Mouse (Mus musculus) CD4-positive helper T cell, adult 2 months (primary cell): ENCODE measurements around the gene Abcb8.

Experiments used
- DNase-seq: peaks from one replicate; pipeline ENCODE4 v3.0.0-alpha.2; 2012; ENCODE audit warnings: low read depth, missing footprints, low spot score

Abcb8 gene

GRCm38 (mm10) chr5:24393392-24393997 is at the start of gene Abcb8:
Gene Abcb8 (plus strand): TSS chr5:24393663.
- peak; percentile 88 for DNase-seq

GRCm38 (mm10) chr5:24343977-24344436 is 49.5 kb upstream of the Abcb8 start:
- no peak for DNase-seq

- DNase-seq, result peak; percentile 75
These were observed 48.9 kb upstream of the Abcb8 start for GRCm38 (mm10) chr5:24344477-24345051.

GRCm38 (mm10) chr5:24346313-24346712 is 47.1 kb upstream of the Abcb8 start:
- DNase-seq, result no peak

- DNase-seq, result no peak
These were observed 46.1 kb upstream of the Abcb8 start for GRCm38 (mm10) chr5:24347186-24347875.

GRCm38 (mm10) chr5:24348128-24348527 is 45.3 kb upstream of the Abcb8 start:
- DNase-seq, result peak; percentile 92

GRCm38 (mm10) chr5:24348546-24348945 is 44.9 kb upstream of the Abcb8 start:
- DNase-seq, result no peak

GRCm38 (mm10) chr5:24350073-24350472 is 43.4 kb upstream of the Abcb8 start:
- no peak for DNase-seq

- DNase-seq, result no peak
These were observed 42.8 kb upstream of the Abcb8 start for GRCm38 (mm10) chr5:24350531-24351250.

GRCm38 (mm10) chr5:24351278-24351677 is 42.2 kb upstream of the Abcb8 start, which contains the start of gene Kcnh2:
Gene Kcnh2 (minus strand): TSS chr5:24351604.
- DNase-seq, result no peak

GRCm38 (mm10) chr5:24351701-24352171 is 41.7 kb upstream of the Abcb8 start:
- peak; percentile 68 for DNase-seq

- DNase-seq, result no peak
These were observed 41.1 kb upstream of the Abcb8 start for GRCm38 (mm10) chr5:24352251-24352859.

- DNase-seq, result no peak
These were observed 40.1 kb upstream of the Abcb8 start for GRCm38 (mm10) chr5:24353327-24353726.

- DNase-seq, result no peak
These were observed 36.7 kb upstream of the Abcb8 start for GRCm38 (mm10) chr5:24356764-24357163.

- peak; percentile 88 for DNase-seq
These were observed 36.0 kb upstream of the Abcb8 start for GRCm38 (mm10) chr5:24357461-24357860.

GRCm38 (mm10) chr5:24360792-24361454 is 32.5 kb upstream of the Abcb8 start:
- peak; percentile 82 for DNase-seq

- no peak for DNase-seq
These were observed 30.0 kb upstream of the Abcb8 start for GRCm38 (mm10) chr5:24363467-24363866.

GRCm38 (mm10) chr5:24364061-24364460 is 29.4 kb upstream of the Abcb8 start:
- DNase-seq, result no peak

GRCm38 (mm10) chr5:24364508-24364907 is 29.0 kb upstream of the Abcb8 start, which contains the start of gene Nos3:
Gene Nos3 (plus strand): TSS chr5:24364810.
- DNase-seq, result no peak

GRCm38 (mm10) chr5:24364963-24365362 is 28.5 kb upstream of the Abcb8 start:
- no peak for DNase-seq

- no peak for DNase-seq
These were observed 27.9 kb upstream of the Abcb8 start for GRCm38 (mm10) chr5:24365528-24365927.
